Mouse (Mus musculus): ENCODE measurements around the gene Atpif1.

DNA sequence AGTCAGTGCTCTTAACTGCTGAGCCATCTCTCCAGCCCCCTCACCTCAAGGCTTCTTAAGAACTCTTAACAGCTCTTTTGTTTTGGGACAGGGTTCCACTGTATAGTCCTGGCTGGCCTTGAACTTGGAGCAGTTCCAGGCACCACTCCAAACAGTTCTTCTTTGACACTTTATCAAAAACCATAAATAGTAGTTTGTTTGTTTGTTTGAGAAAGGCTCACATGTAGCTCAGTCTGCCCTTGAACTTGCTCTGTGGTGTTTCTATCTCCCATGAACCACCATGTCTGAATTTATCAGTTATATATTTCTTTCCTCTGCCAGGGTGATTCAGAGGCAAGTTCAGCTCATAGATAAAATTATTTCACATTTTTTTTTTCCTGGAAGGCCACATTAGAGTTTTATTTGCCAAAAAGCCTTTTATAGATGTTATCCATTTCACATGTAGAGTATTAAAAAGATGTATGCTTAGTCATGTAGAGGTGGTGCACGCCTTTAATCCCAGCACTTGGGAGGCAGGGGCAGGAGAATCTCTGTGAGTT, 41.4 kb upstream of the Atpif1 start:
- no peak for TF ChIP-seq CTCF (IDR thresholded peaks at IDR 0.05; ENCODE audit: extremely low read depth, insufficient read depth, low read length)
- no peak for TF ChIP-seq POLR2A (IDR thresholded peaks at IDR 0.05; ENCODE audit: extremely low read depth, insufficient read depth, low read length)

Data from cortical plate, adult 2 months (tissue).